Mouse (Mus musculus) mesoderm, embryonic 11.5 days (tissue): ENCODE measurements around the gene Rpl22l1.
"Not testable (repeated sequence)": the region's sequence is repeated elsewhere in the genome, so short reads cannot be mapped to it uniquely, and the experiment has no call there.

Experiments used
- DNase-seq: peaks from one replicate; pipeline ENCODE4 v3.0.0-alpha.2; 2012; ENCODE audit warnings: low read depth, low spot score

Gene Rpl22l1

DNA sequence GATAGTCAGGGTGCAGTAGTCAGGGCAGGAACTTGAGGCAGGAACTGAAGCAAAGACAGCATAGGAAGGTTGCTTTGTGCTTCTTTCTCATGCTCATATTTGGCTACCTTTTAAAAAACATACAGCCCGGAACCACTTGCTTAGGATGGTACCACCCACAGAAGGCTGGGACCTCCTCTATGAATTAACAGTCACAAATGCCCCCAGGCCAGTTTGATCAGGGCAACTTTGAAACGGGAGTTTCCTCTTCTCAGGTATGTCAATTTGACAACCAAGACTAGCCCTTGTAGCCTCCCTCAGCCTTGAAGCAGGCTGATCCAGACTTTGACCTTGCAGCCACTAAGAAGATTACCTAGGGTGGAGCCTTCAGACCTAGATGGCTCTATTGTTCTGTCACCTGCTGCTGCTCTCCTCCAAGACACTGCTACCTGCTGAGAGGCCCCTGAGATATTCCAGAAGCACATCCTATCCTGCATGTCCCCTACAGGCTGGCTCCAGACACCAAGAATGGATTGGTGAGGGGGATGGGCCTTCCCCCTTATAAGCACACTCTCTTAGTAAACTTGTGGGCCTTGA, 31.6 kb downstream of the Rpl22l1 start:
- DNase-seq = no peak

DNA sequence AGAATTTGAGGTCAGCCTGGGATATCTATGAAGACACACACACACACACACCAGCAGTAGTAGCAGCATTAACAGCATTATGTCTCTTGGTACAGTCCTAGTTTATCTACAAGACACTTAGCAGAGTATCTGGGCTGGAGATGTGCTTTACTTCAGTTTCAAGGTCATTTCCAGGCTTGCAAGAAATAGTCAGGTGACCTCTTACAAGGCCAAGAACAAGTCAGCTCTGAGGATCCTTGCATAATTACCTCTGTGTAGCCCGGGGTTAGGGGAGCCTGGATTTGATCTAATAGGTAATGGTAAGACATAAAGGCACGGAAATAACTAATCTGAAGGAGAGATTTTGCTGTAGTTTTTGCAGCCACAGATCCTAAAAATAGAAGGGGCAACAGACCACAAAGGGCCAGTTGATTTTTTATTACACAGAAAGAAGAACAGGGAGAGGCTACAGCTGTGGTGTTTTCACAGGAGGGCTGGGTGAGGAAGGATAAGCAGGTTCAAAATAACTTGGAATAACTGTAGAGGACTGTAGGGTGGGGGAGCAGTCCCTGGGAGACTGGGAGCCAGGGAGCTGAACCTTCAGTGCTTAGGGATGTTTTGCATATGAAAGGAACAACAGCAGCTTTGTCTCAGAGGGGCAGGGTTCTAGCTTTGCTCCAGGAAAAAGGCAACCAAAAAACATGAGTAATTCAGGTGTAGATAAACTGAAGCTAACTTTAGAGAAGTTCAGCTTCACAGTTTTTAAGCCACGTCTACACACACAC, 36.8 kb downstream of the Rpl22l1 start:
- peak; percentile 17 for DNase-seq

DNA sequence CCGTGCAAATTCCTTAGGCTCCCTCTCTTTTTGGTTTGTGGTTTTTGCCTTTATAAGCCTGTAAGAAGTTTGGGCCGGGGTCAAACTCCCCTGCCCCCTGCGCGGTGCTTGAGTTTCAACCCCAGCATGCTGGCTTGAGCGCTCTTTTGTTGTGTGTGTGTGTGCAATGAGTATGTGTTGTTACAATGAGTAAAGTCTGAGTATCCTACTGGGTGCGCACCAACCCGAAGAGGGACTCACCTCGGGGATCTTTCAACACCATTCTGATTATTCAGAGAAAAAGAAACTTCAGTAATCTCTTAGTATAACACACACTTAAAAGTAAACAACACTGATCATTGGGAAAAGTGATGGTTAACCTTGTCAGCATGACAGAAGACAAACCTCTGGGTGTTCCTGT, 38.0 kb downstream of the Rpl22l1 start:
- DNase-seq = no peak

DNA sequence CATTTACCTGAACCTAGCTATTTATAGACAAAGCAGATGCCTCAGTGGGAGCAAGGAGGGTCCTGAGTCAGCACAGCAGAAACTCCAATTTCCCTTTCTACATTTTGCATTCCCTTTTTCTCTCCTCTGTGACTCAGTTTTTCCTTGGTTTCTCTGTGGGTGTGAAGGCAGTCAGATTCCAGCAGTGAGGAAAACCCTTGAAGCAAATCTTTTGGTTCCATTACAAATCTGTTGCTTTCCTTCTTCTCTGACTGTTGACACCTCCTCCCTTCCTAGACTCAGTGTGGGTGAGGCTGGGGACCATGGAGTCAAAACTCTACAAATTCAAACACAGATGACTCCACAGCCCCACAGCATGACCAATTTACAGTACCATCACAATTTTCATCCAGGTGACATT, 41.9 kb downstream of the Rpl22l1 start:
- no peak for DNase-seq

DNA sequence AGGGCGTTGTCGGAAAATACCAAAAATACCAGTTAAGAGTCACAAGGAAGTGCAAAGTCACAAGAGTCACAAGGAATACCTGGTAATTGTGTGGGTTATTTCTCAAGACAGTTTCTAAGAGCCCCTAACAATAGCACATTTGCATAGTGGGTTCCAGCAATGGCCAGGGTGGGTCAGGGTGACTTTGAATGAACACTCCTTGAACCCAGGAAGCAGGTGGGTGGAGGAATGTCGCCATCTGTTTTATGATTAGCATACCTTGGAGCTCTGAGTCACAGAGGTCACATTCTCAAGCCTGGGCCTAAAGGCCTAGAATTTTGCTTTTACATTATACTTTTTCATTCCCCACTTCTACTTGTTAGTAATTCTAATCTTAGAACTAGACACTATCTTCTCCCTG, 46.9 kb downstream of the Rpl22l1 start:
- DNase-seq = not testable (repeated sequence)
